Mouse (Mus musculus) embryonic facial prominence, embryonic 11.5 days (tissue): ENCODE data around the gene Paqr4. TPM values are rescaled to one million over a fixed set of nuclear protein-coding genes. Genes with fewer than 3 reads are reported as not detected.

ENCODE experiments used
- ATAC-seq: fragments of 200-750 bp; cut with Nextera tagmentation; replicated peaks from 2 replicates; pipeline ENCODE4 v1.8.0; 2017; ENCODE audit warnings: low read depth; ENCODE audit not compliant: insufficient number of reproducible peaks, low FRiP score, low TSS enrichment
- DNase-seq: peaks from one replicate; pipeline ENCODE4 v3.0.0-alpha.2; 2015; ENCODE audit warnings: low spot score
- H3K27ac ChIP-seq: fragments of 300-500 bp; sonication (generic); replicated peaks from 2 replicates; pipeline ENCODE4 v1.5.1; 2014; ENCODE audit warnings: mild to moderate bottlenecking, low read depth, low read length, control low read depth
- H3K27me3 ChIP-seq: fragments of 300-500 bp; sonication (generic); 2 replicates; pipeline ENCODE4 v1.6.1; 2014; ENCODE audit warnings: mild to moderate bottlenecking, low read length, moderate library complexity, mixed read lengths; ENCODE audit not compliant: control insufficient read depth, insufficient read depth
- H3K36me3 ChIP-seq: fragments of 300-500 bp; sonication (generic); replicated peaks from 2 replicates; pipeline ENCODE4 v1.6.1; 2014; ENCODE audit warnings: low read depth, mild to moderate bottlenecking, low read length, moderate library complexity, mixed read lengths; ENCODE audit not compliant: control insufficient read depth, insufficient read depth
- H3K4me1 ChIP-seq: fragments of 300-500 bp; sonication (generic); 2 replicates; pipeline ENCODE4 v1.6.1; 2014; ENCODE audit warnings: low read length, mixed read lengths; ENCODE audit not compliant: control insufficient read depth, insufficient read depth
- H3K4me2 ChIP-seq: fragments of 300-500 bp; sonication (generic); 2 replicates; pipeline ENCODE4 v1.6.1; 2014; ENCODE audit warnings: low read depth, mild to moderate bottlenecking, control low read depth, low read length, moderate library complexity
- H3K4me3 ChIP-seq: fragments of 300-500 bp; sonication (generic); 2 replicates; pipeline ENCODE4 v1.5.1; 2014; ENCODE audit warnings: low read depth, low read length, control low read depth
- H3K9ac ChIP-seq: fragments of 300-500 bp; sonication (generic); replicated peaks from 2 replicates; pipeline ENCODE4 v1.6.1; 2014; ENCODE audit warnings: mild to moderate bottlenecking, control low read depth, low read length
- H3K9me3 ChIP-seq: fragments of 300-500 bp; sonication (generic); replicated peaks from 2 replicates; pipeline ENCODE4 v1.6.1; 2016; ENCODE audit warnings: mild to moderate bottlenecking, low read length, inconsistent platforms, mixed read lengths; ENCODE audit not compliant: control insufficient read depth
- WGBS: fragments of 180-500 bp; shearing (Covaris S2); extraction: QIAGEN DNeasy Blood & Tissue Kit; methylation state at CpG from one replicate; pipeline ENCODE4 v1.1.7; 2014; 5-methylcytosine and 5-hydroxymethylcytosine counted together
- polyA plus RNA-seq: library from polyadenylated mRNA; unstranded; fragments of >200 nt; fragmentation: Nextera tagmentation; extraction: Ambion mirVana; gene quantifications from 2 replicates; pipeline ENCODE4 v1.2.1, GENCODE M21; 2014

Paqr4 gene
- polyA plus RNA-seq, 1 experiment from 2014 or later: 11.8 TPM

DNA sequence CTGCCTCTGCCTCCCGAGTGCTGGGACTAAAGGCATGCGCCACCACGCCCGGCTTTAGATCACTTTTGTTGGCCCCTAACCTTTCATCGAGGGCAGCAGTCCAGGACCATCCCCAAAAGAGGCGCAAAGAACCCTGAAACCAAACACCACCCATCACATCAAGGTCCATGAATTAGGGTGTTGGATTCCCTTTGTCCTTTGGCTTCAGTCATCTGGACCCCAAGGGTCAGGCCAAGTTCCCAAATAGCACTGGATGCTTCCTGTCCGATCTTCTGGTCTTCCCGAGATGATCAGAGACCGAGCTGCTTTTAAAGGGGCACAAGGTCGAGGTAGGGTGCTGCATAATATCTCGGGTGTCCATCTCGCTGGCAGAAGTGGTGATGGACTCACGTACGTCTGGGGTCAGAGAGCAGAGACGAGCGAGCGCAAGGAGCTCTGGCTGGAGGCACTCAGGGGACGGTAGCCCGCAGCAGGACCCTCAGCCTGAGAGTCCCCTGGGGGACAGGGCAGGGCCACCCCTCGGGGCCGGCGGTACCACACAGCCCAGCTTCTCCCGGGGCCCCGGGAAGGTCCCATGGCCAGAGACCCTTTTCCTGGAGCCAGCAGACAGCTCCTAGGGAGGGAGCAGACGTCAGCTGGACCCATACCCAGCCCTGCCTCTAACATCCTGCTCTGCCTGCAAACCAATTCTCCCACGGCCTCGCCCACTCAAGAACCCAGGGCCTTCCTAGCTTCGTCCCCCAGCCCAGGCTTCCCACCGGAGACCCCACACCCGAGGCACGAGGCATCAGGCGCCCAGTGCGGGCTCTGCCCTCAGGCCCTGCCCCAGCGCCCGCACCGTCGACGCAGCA, 917 bp upstream of the Paqr4 start:
- Histone ChIP-seq H3K4me1 (peaks cover 14% of the 10 kb centered on the region), H3K9ac (no peak overlapping the region), H3K27me3 (peaks cover 79% of the 10 kb centered on the region), H3K9me3 (no peaks in the 10 kb centered on the region), H3K27ac (no peak overlapping the region), H3K4me2 (no peak overlapping the region; the same call in 1 of the 2 replicates), H3K4me3 (no peak overlapping the region), H3K36me3 (no peaks in the 10 kb centered on the region)
- 43% methylated on average over 38 of the region's 38 CpGs for WGBS
- ATAC-seq (no peak), DNase-seq (no peak)

DNA sequence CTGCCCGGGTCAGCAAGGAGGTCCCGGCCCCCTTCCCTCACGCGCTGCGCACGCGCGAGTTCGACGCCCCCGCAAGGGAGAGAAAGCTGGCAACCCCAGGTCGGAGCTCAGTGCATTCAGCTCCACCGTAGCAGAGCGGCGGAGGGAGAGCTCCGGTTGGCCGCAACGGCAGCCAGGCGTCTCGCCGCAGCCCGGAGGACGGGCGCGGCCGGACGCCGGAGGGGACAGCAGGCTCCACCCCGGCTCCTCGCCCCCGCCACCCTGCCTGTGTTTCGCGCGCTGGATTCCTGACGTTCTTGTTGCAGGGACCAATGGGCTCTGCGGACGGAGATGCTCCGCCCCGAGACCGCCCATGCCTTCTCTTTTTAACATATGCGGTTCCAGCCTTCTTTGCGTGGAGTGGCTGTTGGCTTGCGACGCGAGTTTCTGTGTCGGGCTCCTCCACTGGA, 507 bp downstream of the Paqr4 start:
- H3K9me3 ChIP-seq: no peaks in the 10 kb centered on the region
- under 1% methylated on average over 46 of the region's 46 CpGs for WGBS
- H3K27me3 ChIP-seq: peaks cover 66% of the 10 kb centered on the region
- H3K27ac ChIP-seq: peak overlapping the region; percentile 56; the same call in 1 of the 2 replicates
- no peaks in the 10 kb centered on the region for H3K36me3 ChIP-seq
- ATAC-seq: peak; percentile 53
- peak overlapping the region; percentile 97 for H3K4me2 ChIP-seq
- H3K4me3 ChIP-seq: peak overlapping the region; percentile 58
- H3K4me1 ChIP-seq: peaks cover 10% of the 10 kb centered on the region
- H3K9ac ChIP-seq: peak overlapping the region; percentile 57
- peak; percentile 89 for DNase-seq

- DNase-seq (peak; percentile 23), ATAC-seq (0 out of 2 replicates have a peak, but pooled peaks have one; percentile 15)
- Histone ChIP-seq H3K4me2 (peak overlapping the region; percentile 97), H3K27me3 (peaks cover 59% of the 10 kb centered on the region), H3K36me3 (no peaks in the 10 kb centered on the region), H3K4me3 (peak overlapping the region; percentile 58), H3K27ac (peak overlapping the region; percentile 56), H3K9me3 (no peaks in the 10 kb centered on the region), H3K9ac (peak overlapping the region; percentile 57), H3K4me1 (peaks cover 6% of the 10 kb centered on the region)
- WGBS: under 1% methylated on average over 48 of the region's 48 CpGs
These were observed 1.2 kb downstream of the Paqr4 start for GRCm38 (mm10) chr17:23739202-23740135.

DNA sequence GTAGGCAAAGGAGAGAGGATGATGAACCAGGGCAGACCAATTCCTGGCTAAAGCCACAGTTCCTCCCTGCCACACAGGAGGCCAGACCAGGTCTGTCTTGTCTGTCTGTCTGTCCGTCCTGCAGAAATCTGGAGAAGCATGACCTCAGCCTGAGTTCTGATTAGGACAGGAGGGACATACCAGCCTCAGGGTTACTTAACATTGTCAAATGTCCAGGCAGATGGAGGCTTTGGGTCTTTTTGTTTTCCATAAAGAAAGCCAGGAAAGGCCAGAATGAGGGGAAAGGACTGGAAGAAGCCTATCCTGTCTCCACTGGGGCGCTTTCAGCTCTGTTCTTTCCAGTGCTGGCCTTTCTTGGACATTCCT, 1.8 kb downstream of the Paqr4 start:
- Histone ChIP-seq H3K27ac (no peak overlapping the region), H3K4me3 (peak overlapping the region; percentile 58), H3K36me3 (no peaks in the 10 kb centered on the region), H3K4me2 (peak overlapping the region; percentile 97), H3K9me3 (no peaks in the 10 kb centered on the region), H3K9ac (no peak overlapping the region), H3K27me3 (peaks cover 53% of the 10 kb centered on the region), H3K4me1 (peaks cover 6% of the 10 kb centered on the region)
- ATAC-seq: no peak
- WGBS: 30% methylated on average over 2 of the region's 2 CpGs
- no peak for DNase-seq

DNA sequence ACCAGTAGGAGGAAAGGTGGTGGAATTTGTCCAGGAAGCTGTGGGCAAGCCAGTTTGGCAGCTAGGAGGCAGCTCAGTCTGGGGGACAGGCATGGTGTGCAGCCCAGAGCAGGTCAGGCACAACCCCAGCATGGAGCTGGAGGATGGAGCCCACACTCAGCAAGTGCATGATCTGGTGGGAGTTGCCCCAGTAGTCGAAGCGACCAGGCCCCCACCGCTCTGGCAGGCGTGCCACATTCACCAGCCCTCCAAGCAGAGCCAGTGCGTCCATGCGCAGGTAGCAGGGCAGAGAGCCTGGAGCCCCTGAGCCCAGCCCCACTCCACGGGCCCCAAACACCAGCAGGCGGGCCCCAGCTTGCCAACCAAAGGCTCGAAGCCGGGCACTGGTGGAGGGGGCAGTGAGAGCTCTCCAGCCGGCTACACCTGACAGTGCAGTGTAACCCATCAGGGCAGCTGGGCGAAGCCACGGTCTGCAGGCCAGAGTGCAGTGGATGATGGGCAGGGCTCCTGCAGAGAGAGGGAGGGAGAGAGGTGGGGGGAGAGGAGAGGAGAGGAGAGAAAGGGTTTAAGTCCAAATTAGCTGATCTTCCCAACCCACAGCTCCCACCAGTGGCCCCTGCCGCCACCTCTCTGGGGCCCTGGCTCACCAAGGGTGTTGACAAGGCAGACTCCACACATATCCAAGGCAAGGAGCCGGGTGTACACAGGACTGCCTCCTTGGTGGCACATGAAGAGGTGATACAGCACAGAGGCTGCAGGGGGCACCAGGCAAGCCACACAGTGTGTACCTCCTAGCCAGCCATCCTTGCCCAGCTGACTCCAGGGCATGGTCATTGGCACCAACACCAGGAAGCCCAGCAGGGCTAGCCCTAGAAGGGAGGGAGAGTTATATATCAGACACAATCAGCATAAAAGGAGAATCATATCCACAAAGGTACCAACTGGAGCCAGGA, 2.9 kb downstream of the Paqr4 start:
- H3K9ac ChIP-seq: no peak overlapping the region; the same call in 1 of the 2 replicates
- H3K27ac ChIP-seq: no peak overlapping the region
- 0 out of 2 replicates have a peak, but pooled peaks have one; percentile 2 for ATAC-seq
- no peaks in the 10 kb centered on the region for H3K9me3 ChIP-seq
- no peaks in the 10 kb centered on the region for H3K36me3 ChIP-seq
- peaks cover 6% of the 10 kb centered on the region for H3K4me1 ChIP-seq
- no peak overlapping the region for H3K4me3 ChIP-seq
- H3K27me3 ChIP-seq: peaks cover 42% of the 10 kb centered on the region
- DNase-seq: no peak
- WGBS: 62% methylated on average over 15 of the region's 15 CpGs
- no peak overlapping the region for H3K4me2 ChIP-seq

DNA sequence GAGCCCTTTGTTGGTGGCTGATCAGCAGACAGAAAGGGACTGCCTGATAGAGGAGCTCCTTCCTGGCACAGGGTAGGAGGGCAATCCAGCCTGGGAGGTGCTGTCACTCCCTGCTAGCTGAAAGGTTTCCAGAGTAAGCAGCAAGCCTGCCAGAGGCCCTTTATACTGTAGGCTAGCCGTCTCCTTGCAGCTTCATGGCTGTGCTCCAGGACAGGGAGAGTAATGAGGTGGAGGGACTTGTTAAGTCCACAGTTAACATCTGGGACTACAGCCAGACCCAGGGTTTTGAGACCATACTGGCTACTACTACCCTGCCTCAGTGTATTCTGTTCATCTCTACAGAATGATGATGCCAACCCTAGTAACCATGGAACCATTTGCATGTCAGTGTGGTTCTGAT, 6.3 kb downstream of the Paqr4 start:
- H3K36me3 ChIP-seq: no peaks in the 10 kb centered on the region
- peaks cover under 1% of the 10 kb centered on the region for H3K4me1 ChIP-seq
- H3K9me3 ChIP-seq: no peaks in the 10 kb centered on the region
- 88% methylated on average over 1 of the region's 1 CpGs for WGBS
- no peak overlapping the region for H3K4me2 ChIP-seq
- ATAC-seq (no peak), DNase-seq (no peak)
- H3K27me3 ChIP-seq: peaks cover 12% of the 10 kb centered on the region
- H3K4me3 ChIP-seq: no peak overlapping the region
- H3K27ac ChIP-seq: no peak overlapping the region
- no peak overlapping the region for H3K9ac ChIP-seq

DNA sequence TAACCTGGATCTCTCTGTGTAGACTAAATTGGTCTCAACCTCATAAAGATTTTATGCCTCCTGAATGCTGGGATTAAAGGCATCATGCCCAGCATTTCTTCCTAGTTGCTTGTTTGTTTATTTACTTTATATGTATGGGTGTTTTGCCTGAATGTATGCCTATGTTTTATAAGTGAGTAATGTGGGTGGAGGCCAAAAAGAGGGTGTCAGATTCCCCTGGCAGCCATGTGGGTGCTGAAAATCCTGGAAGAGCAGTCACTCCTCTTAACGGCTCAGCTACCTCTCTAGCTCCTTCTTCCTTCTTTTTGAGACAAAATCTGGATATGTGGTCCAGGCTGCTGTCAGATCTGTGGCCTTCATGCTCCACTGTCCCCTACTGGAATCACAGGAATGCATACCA, 10.2 kb downstream of the Paqr4 start:
- Histone ChIP-seq H3K4me1 (no peaks in the 10 kb centered on the region), H3K36me3 (no peaks in the 10 kb centered on the region), H3K4me3 (no peak overlapping the region), H3K27me3 (no peaks in the 10 kb centered on the region; the same call in 1 of the 2 replicates), H3K9me3 (no peaks in the 10 kb centered on the region), H3K27ac (no peak overlapping the region), H3K9ac (no peak overlapping the region), H3K4me2 (no peak overlapping the region)
- 55% methylated on average over 1 of the region's 1 CpGs for WGBS
- ATAC-seq (no peak), DNase-seq (no peak)
